Mouse (Mus musculus) retina, postnatal 1 day (tissue): ENCODE measurements at regions not wholly inside any gene's neighbourhood (a gene's known extent, or its start where the extent isn't known, plus 50 kb on each side); places are given as distances from the start of the nearest gene placed in this dataset.

Experiments used
- DNase-seq: peaks from one replicate; pipeline ENCODE4 v3.0.0-alpha.2; 2012

GRCm38 (mm10) chr2:116808554-116808953 is 69.9 kb upstream of the Tmco5 start:
- no peak for DNase-seq

- DNase-seq: no peak
Observed at GRCm38 (mm10) chr2:116810116-116810515, 68.4 kb upstream of the Tmco5 start.

DNA sequence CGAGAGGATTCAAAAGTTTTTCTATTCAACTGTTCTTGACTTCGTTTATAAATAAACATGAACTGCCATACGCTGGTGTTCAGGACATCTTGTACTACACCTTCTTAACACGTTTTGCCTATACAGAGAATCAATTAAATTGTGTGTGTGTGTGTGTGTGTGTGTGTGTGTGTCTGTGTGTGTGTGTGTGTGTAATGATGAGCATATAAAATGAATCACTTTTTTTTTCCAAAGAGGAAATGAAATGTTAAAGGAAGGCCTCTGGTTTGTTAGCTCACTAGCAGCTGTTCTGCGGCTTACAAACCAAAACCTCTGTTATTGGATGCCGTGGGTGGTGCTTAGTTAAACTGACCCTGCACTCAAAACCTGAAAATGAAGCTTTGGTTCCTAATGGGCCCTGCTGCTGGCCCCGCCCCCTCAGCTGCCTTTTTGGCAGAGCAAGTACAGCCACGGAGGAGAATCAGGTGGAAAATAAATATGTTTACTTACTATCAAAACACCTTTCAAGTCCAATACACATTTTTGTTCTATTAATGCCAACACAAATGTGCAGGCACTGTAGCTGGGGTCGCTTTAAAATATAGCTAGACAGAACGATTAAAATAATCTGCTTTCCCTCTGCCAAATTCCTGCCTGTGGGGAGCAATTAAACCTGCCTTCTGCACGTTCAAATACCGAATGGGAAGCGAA is 65.5 kb upstream of the Tmco5 start:
- peak; percentile 48 for DNase-seq

DNA sequence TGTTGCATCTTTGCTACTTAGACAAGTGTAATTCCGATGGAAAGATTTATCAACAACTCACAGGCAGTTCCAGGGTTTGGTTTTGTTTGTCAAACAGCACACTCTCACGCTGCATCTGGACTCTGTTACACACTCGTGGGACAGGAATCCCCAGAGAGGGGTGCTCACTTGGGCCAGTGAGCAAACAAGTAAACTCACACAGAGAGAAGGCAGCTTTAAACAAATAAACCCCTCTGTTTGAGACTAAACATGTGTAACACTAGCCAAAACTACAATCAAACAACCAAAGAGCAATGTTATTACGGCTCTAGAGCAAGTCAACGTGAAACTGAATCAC is 65.0 kb upstream of the Tmco5 start:
- DNase-seq: no peak

GRCm38 (mm10) chr2:116817134-116817533 is 61.4 kb upstream of the Tmco5 start:
- no peak for DNase-seq

GRCm38 (mm10) chr2:116817561-116817960 is 60.9 kb upstream of the Tmco5 start:
- DNase-seq: no peak

- DNase-seq: peak; percentile 24
Observed at GRCm38 (mm10) chr2:116818550-116818949, 59.9 kb upstream of the Tmco5 start.

DNA sequence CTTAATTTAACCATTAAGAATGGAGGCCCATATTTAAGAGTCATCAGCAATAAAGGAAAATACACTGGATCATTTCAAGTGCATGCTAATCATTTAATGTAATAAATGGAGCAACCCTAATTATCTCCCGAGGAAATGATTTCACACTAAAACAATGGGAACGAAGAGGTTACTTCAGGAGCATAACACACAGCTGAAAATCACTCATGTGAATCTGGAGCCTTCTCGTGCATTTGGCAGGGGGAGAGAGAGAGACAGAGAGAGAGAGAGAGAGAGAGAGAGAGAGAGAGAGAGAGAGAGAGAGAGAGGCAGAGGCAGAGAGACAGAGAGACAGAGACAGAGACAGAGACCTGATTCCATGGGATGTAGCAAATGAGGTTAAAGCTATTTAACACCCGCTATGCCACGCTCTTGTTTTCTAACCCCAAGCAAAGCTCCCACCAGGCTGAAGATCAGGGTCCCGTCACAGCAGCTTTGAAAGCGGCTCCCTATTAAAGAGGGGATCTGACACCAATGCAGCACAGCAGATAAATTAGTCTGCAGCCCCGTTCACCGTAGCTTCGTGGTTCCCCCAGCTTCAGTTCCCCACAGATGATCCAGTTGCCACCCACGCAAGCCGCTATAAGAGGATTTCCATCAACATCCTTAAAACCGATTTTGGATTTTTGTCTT is 59.3 kb upstream of the Tmco5 start:
- DNase-seq: peak; percentile 70

DNA sequence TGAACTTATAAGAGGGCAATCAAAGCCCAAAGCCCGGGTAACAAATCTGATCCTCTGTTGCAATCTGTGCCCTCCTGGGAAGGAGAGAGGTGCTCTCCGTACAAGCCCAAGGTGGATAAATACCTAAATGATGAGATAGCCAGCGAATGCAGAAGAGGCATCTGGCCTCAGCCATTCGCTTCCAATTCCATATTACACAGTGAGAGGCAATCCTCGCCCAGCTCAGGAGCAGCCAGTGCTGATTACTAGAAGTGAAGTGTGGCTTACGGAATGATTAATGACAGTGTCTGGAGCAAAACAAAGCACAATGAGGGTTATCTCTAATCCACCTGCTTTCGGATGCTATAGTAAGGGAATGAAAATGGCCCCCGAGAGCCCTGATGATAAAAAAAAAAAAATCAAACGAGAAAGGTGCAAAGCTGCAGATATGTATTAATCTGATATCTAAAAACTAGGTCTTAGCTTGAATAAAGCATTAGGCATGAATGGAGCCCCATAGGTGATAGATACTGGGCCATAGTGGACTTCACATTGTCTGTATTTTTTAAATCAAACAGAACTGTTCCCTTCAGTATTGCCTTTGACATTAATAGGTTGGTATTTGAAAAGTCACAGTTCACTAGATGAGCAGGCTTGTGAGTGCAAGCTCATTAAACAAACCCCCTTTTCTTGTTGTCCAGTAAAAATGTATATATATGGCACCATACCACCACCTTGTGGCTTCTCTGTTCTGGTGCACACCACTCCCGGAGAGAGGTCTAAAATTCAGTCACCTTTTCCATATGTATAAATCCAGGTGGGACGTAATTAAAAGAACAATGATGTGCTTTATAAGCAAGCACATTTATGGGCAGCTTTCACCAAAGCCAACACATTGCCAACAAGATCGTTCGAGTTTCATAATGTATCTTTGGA is 57.4 kb upstream of the Tmco5 start:
- peak; percentile 74 for DNase-seq
